Mouse (Mus musculus) G1E (cell line): ENCODE measurements around the gene Pifo. TPM values are rescaled to one million over a fixed set of nuclear protein-coding genes. Genes with fewer than 3 reads are reported as not detected.

Experiments used
- ATAC-seq: 2 replicates; pipeline ENCODE4 v1.8.0; 2016; ENCODE audit warnings: mild to moderate bottlenecking; ENCODE audit not compliant: insufficient number of reproducible peaks, poor library complexity, low FRiP score, severe bottlenecking; ENCODE audit errors: extremely low read depth
- DNase-seq: peaks from one replicate; pipeline ENCODE4 v3.0.0; 2012; ENCODE audit warnings: low spot score
- H3K27me3 ChIP-seq: 2 replicates; pipeline ENCODE4 v1.6.1; 2012; ENCODE audit warnings: mild to moderate bottlenecking, low read length, inconsistent platforms; ENCODE audit not compliant: insufficient read depth
- H3K36me3 ChIP-seq: replicated peaks from 2 replicates; pipeline ENCODE3; 2012; ENCODE audit warnings: mild to moderate bottlenecking, inconsistent platforms
- H3K4me1 ChIP-seq: 2 replicates; pipeline ENCODE4 v1.6.1; 2012; ENCODE audit warnings: low read depth, low read length, inconsistent platforms, mixed read lengths; ENCODE audit not compliant: insufficient read depth
- H3K4me3 ChIP-seq: 2 replicates; pipeline ENCODE4 v1.5.1; 2012; ENCODE audit warnings: low read depth, mild to moderate bottlenecking, inconsistent platforms, low read length, moderate library complexity, mixed read lengths
- H3K9me3 ChIP-seq: replicated peaks from 2 replicates; pipeline ENCODE4 v1.6.1; 2012; ENCODE audit warnings: inconsistent platforms
- CTCF ChIP-seq: IDR thresholded peaks from 2 replicates; pipeline ENCODE4 v1.5.1; 2012; ENCODE audit warnings: low read depth, low read length, inconsistent platforms, mixed read lengths
- GATA1 ChIP-seq: IDR thresholded peaks from 2 replicates; pipeline ENCODE4 v1.6.1; 2012; ENCODE audit warnings: borderline replicate concordance, low read length, inconsistent platforms, mixed read lengths
- GATA2 ChIP-seq: IDR thresholded peaks from 2 replicates; pipeline ENCODE4 v1.6.1; 2012; ENCODE audit warnings: low read depth, low read length, inconsistent platforms, borderline replicate concordance
- POLR2AphosphoS5 ChIP-seq: IDR thresholded peaks from 2 replicates; pipeline ENCODE4 v1.6.1; 2012; ENCODE audit warnings: low read depth, low read length, inconsistent platforms; ENCODE audit not compliant: insufficient replicate concordance
- TAL1 ChIP-seq: conservative IDR thresholded peaks from 2 replicates; pipeline ENCODE4 v1.6.1; 2012; ENCODE audit warnings: low read depth, low read length, inconsistent platforms, mixed read lengths
- polyA plus RNA-seq: library from polyadenylated mRNA; stranded (reverse); fragments of >175 nt; gene quantifications from 2 replicates; pipeline ENCODE4 v1.2.3, GENCODE M21; 2012
- total RNA-seq, 2 experiments: library from RNA; stranded (forward) in 1 of 2; stranded (reverse) in 1 of 2; fragments of 200-1000 nt in 1 of 2; fragments of >200 nt in 1 of 2; fragmentation: Nextera tagmentation in 1 of 2; gene quantifications; 2 replicates each; pipeline ENCODE4 v1.2.3; 2014 to 2017

Pifo gene
- not detected in 2 replicates for total RNA-seq (2014; fragmentation: Nextera tagmentation)
- not detected in 2 replicates for total RNA-seq (2017)
- polyA plus RNA-seq, result not detected in 2 replicates

DNA sequence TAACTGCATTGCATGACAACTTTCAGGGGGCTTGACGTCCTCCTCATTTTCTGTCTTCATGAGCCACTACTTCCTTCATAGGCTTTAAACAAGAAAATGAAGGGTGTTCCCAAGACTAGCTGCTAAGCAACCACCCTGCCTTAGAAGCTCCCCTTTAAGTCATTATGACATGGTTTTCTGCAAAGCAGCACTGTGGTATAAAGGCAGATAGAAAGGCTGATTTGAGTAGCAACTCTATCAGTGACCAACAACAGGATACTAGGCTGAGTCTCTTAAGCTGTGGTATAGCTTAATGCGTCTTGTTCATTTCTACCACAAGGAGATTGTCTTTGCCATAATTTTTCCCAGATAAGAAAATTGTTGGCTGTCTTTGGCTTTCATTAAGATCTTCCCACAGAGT, at the start of gene Pifo:
TSS of gene Pifo (minus strand) at position 101 of the 400 bp plus-strand sequence.
- Histone ChIP-seq H3K4me3 (no peak within 1 kb of the TSS), H3K27me3 (no peaks in the 10 kb centered on the region), H3K36me3 (no peaks in the 10 kb centered on the region), H3K4me1 (no peaks in the 10 kb centered on the region), H3K9me3 (no peaks in the 10 kb centered on the region)
- no peak for TF ChIP-seq TAL1
- no peak for TF ChIP-seq CTCF
- TF ChIP-seq POLR2AphosphoS5, result no peak
- no peak for TF ChIP-seq GATA2
- TF ChIP-seq GATA1, result no peak
- DNase-seq (no peak), ATAC-seq (no peak)

DNA sequence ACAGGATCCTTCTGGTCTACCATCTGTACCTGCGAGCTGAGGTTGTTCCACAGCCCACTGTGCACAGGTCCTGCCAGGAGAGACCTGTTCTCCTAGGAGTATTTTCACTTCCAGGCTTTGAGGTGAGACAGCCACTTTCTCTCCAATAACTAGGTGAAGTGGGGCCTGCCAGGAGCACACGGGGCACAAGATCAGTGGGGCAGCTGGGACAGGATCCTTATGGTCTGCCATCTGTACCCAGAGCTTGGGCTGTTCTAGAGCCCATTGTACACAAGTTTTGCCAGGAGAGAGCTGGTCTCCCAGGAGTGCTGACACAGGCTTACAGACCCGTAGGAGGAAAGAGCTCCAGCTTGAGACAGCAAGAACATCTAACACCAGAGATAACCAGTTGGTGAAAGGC, 43.5 kb upstream of the Pifo start:
- Histone ChIP-seq H3K4me1 (no peaks in the 10 kb centered on the region), H3K36me3 (no peaks in the 10 kb centered on the region), H3K27me3 (peaks cover 3% of the 10 kb centered on the region; the same call in 1 of the 2 replicates), H3K4me3 (no peak overlapping the region), H3K9me3 (no peaks in the 10 kb centered on the region)
- TF ChIP-seq GATA1 (no peak), CTCF (no peak), TAL1 (no peak), GATA2 (no peak), POLR2AphosphoS5 (no peak)
- no peak for DNase-seq
- no peak for ATAC-seq

DNA sequence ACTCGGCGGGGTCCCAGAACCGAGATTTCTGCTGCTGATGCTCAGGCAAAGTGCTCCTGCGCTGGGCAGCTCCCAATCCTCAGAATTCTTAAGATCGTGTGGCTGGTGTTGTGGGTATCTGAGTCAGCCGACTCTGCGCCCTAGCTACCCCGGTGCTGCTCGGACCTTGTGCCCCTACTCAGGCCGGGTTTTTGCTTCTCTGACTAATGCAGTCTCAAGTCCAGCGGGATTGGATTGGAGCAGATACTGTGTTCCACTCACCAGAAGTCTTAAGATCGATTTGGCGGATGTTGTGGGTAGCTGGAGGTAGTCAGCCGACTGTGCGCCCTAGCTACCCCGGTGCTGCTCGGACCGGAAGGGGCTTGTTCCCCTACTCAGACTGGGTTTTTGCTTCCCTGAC, 37.5 kb upstream of the Pifo start:
- ATAC-seq, result no peak
- no peaks in the 10 kb centered on the region for H3K36me3 ChIP-seq
- no peaks in the 10 kb centered on the region for H3K4me1 ChIP-seq
- no peak for TF ChIP-seq GATA2
- TF ChIP-seq CTCF, result no peak
- TF ChIP-seq POLR2AphosphoS5, result no peak
- TF ChIP-seq GATA1, result no peak
- TF ChIP-seq TAL1, result no peak
- no peak for DNase-seq
- no peaks in the 10 kb centered on the region for H3K9me3 ChIP-seq
- no peaks in the 10 kb centered on the region for H3K27me3 ChIP-seq
- H3K4me3 ChIP-seq, result no peak overlapping the region

DNA sequence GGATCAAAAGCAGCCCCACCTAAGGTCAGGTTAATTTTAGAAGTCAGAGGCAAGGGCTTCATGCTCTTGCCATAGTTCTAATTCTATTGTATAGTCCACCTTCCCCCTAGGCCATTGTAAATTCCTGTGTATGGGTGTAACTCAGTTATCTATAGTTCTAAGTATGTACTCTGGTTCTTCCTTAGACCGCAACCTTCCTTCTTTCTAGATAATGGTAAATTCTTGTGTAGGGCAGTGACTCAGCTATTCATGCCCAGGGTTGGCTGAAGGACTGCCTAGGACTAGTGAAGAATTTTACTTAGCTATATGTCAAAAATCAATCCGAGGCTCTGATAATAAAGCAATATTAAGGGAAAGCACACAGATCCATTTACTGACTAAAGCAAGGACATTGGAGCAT, 25.9 kb upstream of the Pifo start:
- TF ChIP-seq POLR2AphosphoS5 (no peak), TAL1 (no peak), GATA1 (no peak), GATA2 (no peak), CTCF (no peak)
- ATAC-seq (no peak), DNase-seq (no peak)

DNA sequence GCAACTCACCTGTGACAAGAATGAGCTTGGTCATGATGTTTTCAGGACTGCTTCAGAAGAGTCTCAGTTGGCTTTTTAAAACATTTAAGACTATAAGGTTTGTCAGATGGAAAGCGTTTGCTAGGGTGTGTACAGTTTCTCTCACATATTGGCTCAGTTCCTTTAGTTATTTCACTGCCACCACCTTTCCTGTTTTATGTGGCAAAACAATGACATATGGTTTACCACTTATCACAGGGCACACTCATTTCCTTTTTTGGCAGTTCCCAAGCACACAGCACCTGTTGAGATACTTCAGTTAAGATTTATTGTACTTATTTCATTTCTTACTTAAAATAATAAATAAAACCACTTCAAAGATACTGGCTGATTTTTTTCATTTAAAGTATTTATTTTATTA, 18.3 kb upstream of the Pifo start, which contains the start of gene Chil5:
TSS of gene Chil5 (minus strand) at position 34 of the 400 bp plus-strand sequence.
- TF ChIP-seq CTCF, result no peak
- TF ChIP-seq TAL1, result no peak
- TF ChIP-seq GATA1, result no peak
- TF ChIP-seq GATA2, result no peak
- no peak for TF ChIP-seq POLR2AphosphoS5
- Histone ChIP-seq H3K4me1 (no peaks in the 10 kb centered on the region), H3K4me3 (no peak within 1 kb of the TSS), H3K9me3 (no peaks in the 10 kb centered on the region), H3K27me3 (no peaks in the 10 kb centered on the region), H3K36me3 (no peaks in the 10 kb centered on the region)
- ATAC-seq (no peak), DNase-seq (no peak)

More for the DNA sequence above, 25.9 kb upstream of the Pifo start:
- H3K9me3 ChIP-seq, result no peaks in the 10 kb centered on the region
- H3K27me3 ChIP-seq, result no peaks in the 10 kb centered on the region
- H3K4me3 ChIP-seq, result no peak overlapping the region
- H3K4me1 ChIP-seq, result no peaks in the 10 kb centered on the region
- no peaks in the 10 kb centered on the region for H3K36me3 ChIP-seq

DNA sequence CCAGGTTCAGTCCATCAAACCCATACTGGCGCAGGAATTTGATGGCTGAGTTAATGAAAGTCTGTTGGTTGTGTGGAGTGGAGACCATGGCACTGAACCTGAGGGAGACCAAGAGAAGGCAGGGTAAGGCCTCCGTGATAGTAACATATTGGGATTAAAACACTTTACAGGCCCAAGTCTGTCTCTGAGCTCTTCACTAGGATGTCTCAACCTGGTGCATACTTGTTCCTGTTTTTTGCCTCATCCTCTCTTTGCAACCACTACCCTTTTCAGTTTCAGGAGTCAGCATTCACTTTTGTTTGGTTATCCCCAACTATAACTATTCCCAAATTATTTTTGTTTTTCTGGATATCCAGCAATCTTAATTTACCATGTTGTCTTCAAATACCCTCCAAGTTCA, 9.7 kb upstream of the Pifo start:
- ATAC-seq (no peak), DNase-seq (no peak)
- no peaks in the 10 kb centered on the region for H3K4me1 ChIP-seq
- no peaks in the 10 kb centered on the region; the same call in 1 of the 2 replicates for H3K27me3 ChIP-seq
- no peak overlapping the region for H3K4me3 ChIP-seq
- H3K36me3 ChIP-seq, result no peaks in the 10 kb centered on the region
- TF ChIP-seq TAL1 (no peak), POLR2AphosphoS5 (no peak), CTCF (no peak)
- H3K9me3 ChIP-seq, result no peaks in the 10 kb centered on the region
